Mouse (Mus musculus) midbrain, embryonic 15.5 days (tissue): ENCODE data around the gene Rere. TPM values are rescaled to one million over a fixed set of nuclear protein-coding genes. Genes with fewer than 3 reads are reported as not detected.
"Not testable (repeated sequence)": the region's sequence is repeated elsewhere in the genome, so short reads cannot be mapped to it uniquely, and the experiment has no call there.

Experiments
- ATAC-seq: fragments of 200-750 bp; cut with Nextera tagmentation; replicated peaks from 2 replicates; pipeline ENCODE4 v1.8.0; 2017; ENCODE audit warnings: moderate TSS enrichment
- H3K27ac ChIP-seq: fragments of 300-500 bp; sonication (generic); 2 replicates; pipeline ENCODE4 v1.5.1; 2015; ENCODE audit warnings: mild to moderate bottlenecking, inconsistent platforms
- H3K27me3 ChIP-seq: fragments of 300-500 bp; sonication (generic); replicated peaks from 2 replicates; pipeline ENCODE4 v1.6.1; 2015; ENCODE audit warnings: inconsistent platforms
- H3K36me3 ChIP-seq: fragments of 300-500 bp; sonication (generic); replicated peaks from 2 replicates; pipeline ENCODE4 v1.6.1; 2015; ENCODE audit warnings: inconsistent platforms
- H3K4me1 ChIP-seq: fragments of 300-500 bp; sonication (generic); 2 replicates; pipeline ENCODE4 v1.6.1; 2015; ENCODE audit warnings: inconsistent platforms
- H3K4me2 ChIP-seq: fragments of 300-500 bp; sonication (generic); 2 replicates; pipeline ENCODE4 v1.6.1; 2015; ENCODE audit warnings: inconsistent platforms, mild to moderate bottlenecking, moderate library complexity
- H3K4me3 ChIP-seq: fragments of 300-500 bp; sonication (generic); 2 replicates; pipeline ENCODE4 v1.5.1; 2015; ENCODE audit warnings: mild to moderate bottlenecking, inconsistent platforms
- H3K9ac ChIP-seq: fragments of 300-500 bp; sonication (generic); 2 replicates; pipeline ENCODE4 v1.6.1; 2015; ENCODE audit warnings: mild to moderate bottlenecking, inconsistent platforms
- H3K9me3 ChIP-seq: fragments of 300-500 bp; sonication (generic); 2 replicates; pipeline ENCODE4 v1.6.1; 2016; ENCODE audit warnings: inconsistent platforms
- WGBS: fragments of 180-500 bp; shearing (Covaris S2); methylation state at CpG from one replicate; pipeline ENCODE4 v1.1.7; 2015; ENCODE audit warnings: mixed read lengths; 5-methylcytosine and 5-hydroxymethylcytosine counted together
- polyA plus RNA-seq: library from polyadenylated mRNA; unstranded; fragments of >200 nt; fragmentation: Nextera tagmentation; extraction: Ambion mirVana; gene quantifications from 2 replicates; pipeline ENCODE4 v1.2.1, GENCODE M21; 2015

The Rere gene
- polyA plus RNA-seq, 1 experiment from 2014 or later, result 37.4 TPM

DNA sequence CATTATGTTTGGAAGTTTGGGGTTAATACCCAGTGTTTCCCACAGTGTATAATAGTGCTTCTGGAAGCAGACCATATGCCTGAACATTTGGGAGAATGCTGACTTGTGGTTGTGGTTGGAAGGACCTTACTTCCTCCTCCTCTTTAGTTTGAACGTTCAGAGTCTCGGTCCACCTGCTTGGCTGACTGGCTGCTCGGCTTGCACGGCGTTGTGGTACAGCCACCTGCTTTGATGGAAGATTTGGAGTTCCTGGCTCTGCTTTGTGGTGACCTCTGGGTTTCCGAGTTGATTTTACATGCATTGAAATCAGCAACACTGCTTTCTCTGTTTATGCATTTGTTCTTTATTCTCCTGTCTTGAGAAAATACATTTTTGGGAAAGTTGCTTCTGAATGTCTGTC, 208.6 kb downstream of the Rere start:
- Histone ChIP-seq H3K27ac (no peak overlapping the region), H3K9ac (no peak overlapping the region), H3K36me3 (no peaks in the 10 kb centered on the region), H3K4me3 (no peak overlapping the region), H3K4me2 (no peak overlapping the region), H3K27me3 (no peaks in the 10 kb centered on the region), H3K4me1 (peaks cover 41% of the 10 kb centered on the region), H3K9me3 (no peaks in the 10 kb centered on the region)
- ATAC-seq, result no peak
- WGBS, result 91% methylated on average over 6 of the region's 6 CpGs

DNA sequence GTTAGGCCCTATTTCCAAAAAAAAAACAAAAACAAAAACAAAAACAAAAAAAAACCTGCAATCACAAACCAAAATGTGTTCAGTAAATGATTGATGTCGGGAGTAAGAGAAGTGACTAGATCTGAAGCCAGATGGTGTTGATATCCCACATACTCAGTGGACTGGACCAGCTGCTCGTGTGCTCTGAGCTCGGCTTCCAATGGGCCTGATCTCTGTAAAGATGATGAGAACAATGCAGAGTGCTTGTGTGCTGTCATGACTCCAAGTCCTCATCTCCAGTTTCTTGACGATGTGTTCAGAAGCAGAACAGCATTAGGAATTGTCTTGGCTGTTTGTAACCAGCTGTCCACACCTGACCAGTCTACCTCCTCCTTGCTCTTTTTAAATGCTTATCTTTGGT, 210.3 kb downstream of the Rere start:
- H3K9me3 ChIP-seq, result no peaks in the 10 kb centered on the region
- peaks cover 50% of the 10 kb centered on the region for H3K4me1 ChIP-seq
- no peak for ATAC-seq
- no peak overlapping the region for H3K27ac ChIP-seq
- H3K4me3 ChIP-seq, result no peak overlapping the region
- no peak overlapping the region for H3K4me2 ChIP-seq
- 64% methylated on average over 4 of the region's 4 CpGs for WGBS
- H3K36me3 ChIP-seq, result no peaks in the 10 kb centered on the region
- no peak overlapping the region for H3K9ac ChIP-seq
- no peaks in the 10 kb centered on the region for H3K27me3 ChIP-seq

DNA sequence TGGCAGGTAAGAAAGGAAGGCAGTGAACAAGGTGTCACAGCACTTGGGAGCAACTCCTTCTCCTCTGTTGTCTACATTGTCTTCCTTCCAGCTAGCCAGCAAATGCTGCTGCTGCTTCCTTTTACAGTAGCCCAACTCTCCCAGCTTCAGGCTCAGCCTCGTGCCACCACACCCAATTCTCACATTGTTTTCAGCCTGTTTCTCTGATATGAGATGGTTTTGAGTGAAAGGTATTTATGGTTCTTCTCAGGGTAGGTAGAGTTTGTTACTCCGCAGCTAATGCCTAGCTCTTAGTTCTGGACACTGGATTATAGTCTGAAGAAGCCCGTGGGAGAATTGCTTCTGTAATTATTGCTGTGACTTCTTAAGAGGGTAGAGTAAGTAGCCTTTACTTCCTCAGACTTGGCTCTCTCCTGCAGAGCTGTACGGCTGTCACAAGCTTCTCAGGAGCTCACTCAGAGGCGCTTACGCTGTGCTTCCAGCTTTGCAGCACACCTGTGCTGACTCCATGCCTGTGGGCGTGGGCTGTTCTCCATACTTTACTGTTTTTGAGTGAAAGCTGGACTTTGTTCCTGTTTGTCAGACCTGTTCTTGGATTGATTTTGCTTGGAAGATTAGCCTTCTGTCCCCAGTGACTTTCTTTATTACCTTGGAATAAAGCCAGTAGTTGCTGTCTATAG, 212.0 kb downstream of the Rere start:
- H3K9me3 ChIP-seq, result no peaks in the 10 kb centered on the region
- H3K9ac ChIP-seq, result no peak overlapping the region
- no peak for ATAC-seq
- no peaks in the 10 kb centered on the region for H3K27me3 ChIP-seq
- H3K27ac ChIP-seq, result no peak overlapping the region
- no peak overlapping the region for H3K4me2 ChIP-seq
- no peak overlapping the region for H3K4me3 ChIP-seq
- H3K36me3 ChIP-seq, result no peaks in the 10 kb centered on the region
- 88% methylated on average over 7 of the region's 7 CpGs for WGBS
- H3K4me1 ChIP-seq, result peaks cover 33% of the 10 kb centered on the region

- WGBS, result 91% methylated on average over 5 of the region's 5 CpGs
- not testable (repeated sequence) for ATAC-seq
Observed at GRCm38 (mm10) chr4:150493938-150494330, 212.5 kb downstream of the Rere start.

GRCm38 (mm10) chr4:150495568-150495967, 214.1 kb downstream of the Rere start:
- Histone ChIP-seq H3K4me1 (peaks cover 18% of the 10 kb centered on the region), H3K36me3 (no peaks in the 10 kb centered on the region), H3K9ac (no peak overlapping the region), H3K27me3 (no peaks in the 10 kb centered on the region), H3K9me3 (no peaks in the 10 kb centered on the region), H3K4me2 (no peak overlapping the region), H3K4me3 (no peak overlapping the region), H3K27ac (peak overlapping the region; percentile 43; the same call in 1 of the 2 replicates)
- 0 out of 2 replicates have a peak, but pooled peaks have one; percentile 39 for ATAC-seq
- WGBS, result 16% methylated on average over 2 of the region's 2 CpGs

More at GRCm38 (mm10) chr4:150493938-150494330, 212.5 kb downstream of the Rere start:
- H3K4me2 ChIP-seq, H3K9ac ChIP-seq, H3K27ac ChIP-seq, H3K4me3 ChIP-seq, H3K9me3 ChIP-seq, H3K27me3 ChIP-seq, H3K36me3 ChIP-seq: not testable (repeated sequence)
- H3K4me1 ChIP-seq, result peaks cover 28% of the 10 kb centered on the region

DNA sequence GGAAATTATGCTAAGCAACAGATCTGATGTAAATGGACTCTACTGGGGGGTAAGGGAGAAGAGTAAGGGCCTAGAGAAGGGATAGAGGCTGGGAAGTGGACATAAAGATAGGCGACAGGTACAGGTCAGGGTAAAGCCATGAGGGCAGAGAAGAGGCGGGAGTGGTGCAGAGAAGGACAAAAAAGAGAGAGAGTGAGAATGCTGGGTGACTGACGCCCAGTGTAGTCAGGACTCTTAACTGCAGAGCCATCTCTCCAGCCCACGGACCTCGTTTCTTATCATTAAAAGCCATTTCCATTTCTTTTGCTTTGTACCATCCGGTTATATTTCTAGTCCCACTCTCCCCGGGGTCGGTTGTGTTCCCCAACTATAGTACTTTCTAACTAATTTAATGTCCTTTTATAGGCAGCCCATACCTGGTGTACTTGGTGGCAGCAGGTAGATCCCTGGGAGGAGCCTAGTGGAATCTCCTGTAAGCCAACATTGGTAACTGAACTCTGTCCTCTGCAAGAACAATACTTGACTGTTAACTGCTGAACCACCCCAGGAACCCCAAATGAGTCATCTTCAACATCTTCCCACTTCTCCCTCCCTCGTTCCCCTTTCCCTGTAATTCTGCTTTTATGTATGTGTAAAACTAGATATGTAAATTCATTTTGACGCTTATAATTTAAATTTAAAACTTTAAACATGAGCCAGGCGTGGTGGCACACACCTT, 223.0 kb downstream of the Rere start:
- no peak overlapping the region for H3K4me3 ChIP-seq
- H3K9me3 ChIP-seq, result no peaks in the 10 kb centered on the region
- no peaks in the 10 kb centered on the region for H3K4me1 ChIP-seq
- ATAC-seq, result no peak
- no peak overlapping the region for H3K9ac ChIP-seq
- no peak overlapping the region for H3K27ac ChIP-seq
- 95% methylated on average over 11 of the region's 11 CpGs for WGBS
- 0 out of 2 replicates have a peak, but pooled peaks cover 5% of the 10 kb centered on the region for H3K36me3 ChIP-seq
- H3K27me3 ChIP-seq, result no peaks in the 10 kb centered on the region
- H3K4me2 ChIP-seq, result no peak overlapping the region

DNA sequence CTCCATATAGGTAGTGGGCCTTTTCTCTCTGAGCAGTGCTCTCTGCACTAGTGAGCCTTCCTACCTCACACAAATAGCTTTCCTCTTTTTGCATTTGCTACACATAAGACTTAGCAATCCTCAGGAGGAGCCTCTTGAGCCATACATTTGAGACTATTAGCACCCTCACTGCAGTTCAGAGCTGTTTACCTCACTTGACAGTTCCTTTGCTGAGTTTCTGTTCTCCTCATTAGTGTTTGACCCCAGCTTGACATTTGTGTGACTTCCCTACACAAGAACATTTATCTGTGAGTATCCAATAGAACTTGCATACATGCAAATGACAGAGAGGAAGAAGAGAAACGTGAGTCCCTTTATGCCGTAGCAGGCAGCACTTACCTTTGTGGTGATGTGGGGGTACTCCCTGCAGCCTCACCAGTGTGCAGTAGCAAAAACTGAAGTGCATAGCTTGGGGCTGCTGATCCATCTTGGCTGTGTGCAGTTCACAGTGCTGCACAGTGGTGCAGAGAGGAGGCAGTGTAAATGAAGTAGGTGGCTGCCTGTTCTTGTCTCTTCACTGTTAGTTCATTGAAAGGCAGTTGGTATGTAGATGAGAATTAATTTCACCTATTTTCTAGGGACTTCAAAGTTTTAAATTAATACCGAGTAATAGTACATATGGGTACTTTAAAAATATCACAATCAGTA, 227.7 kb downstream of the Rere start:
- 80% methylated on average over 3 of the region's 3 CpGs for WGBS
- Histone ChIP-seq H3K27ac (no peak overlapping the region), H3K4me2 (no peak overlapping the region), H3K27me3 (no peaks in the 10 kb centered on the region), H3K4me3 (no peak overlapping the region), H3K4me1 (no peaks in the 10 kb centered on the region), H3K36me3 (peaks cover 15% of the 10 kb centered on the region; the same call in 1 of the 2 replicates), H3K9me3 (no peaks in the 10 kb centered on the region), H3K9ac (no peak overlapping the region)
- no peak for ATAC-seq

- no peak overlapping the region for H3K27ac ChIP-seq
- H3K9ac ChIP-seq, result no peak overlapping the region
- peaks cover 15% of the 10 kb centered on the region; the same call in 1 of the 2 replicates for H3K36me3 ChIP-seq
- H3K4me1 ChIP-seq, result no peaks in the 10 kb centered on the region
- no peak overlapping the region for H3K4me3 ChIP-seq
- no peak overlapping the region for H3K4me2 ChIP-seq
- ATAC-seq, result no peak
- 93% methylated on average over 2 of the region's 2 CpGs for WGBS
- no peaks in the 10 kb centered on the region for H3K9me3 ChIP-seq
- no peaks in the 10 kb centered on the region for H3K27me3 ChIP-seq
Observed at GRCm38 (mm10) chr4:150510036-150510435, 228.6 kb downstream of the Rere start.

GRCm38 (mm10) chr4:150513387-150513786, 231.9 kb downstream of the Rere start:
- H3K36me3 ChIP-seq, result peaks cover 15% of the 10 kb centered on the region; the same call in 1 of the 2 replicates
- H3K4me1 ChIP-seq, H3K9me3 ChIP-seq, H3K27ac ChIP-seq, H3K27me3 ChIP-seq, H3K4me2 ChIP-seq, H3K4me3 ChIP-seq, H3K9ac ChIP-seq, ATAC-seq: not testable (repeated sequence)
- 98% methylated on average over 4 of the region's 6 CpGs for WGBS

GRCm38 (mm10) chr4:150516201-150516600, 234.8 kb downstream of the Rere start:
- no peak overlapping the region for H3K9ac ChIP-seq
- peaks cover 9% of the 10 kb centered on the region; the same call in 1 of the 2 replicates for H3K4me1 ChIP-seq
- peaks cover 3% of the 10 kb centered on the region; the same call in 1 of the 2 replicates for H3K36me3 ChIP-seq
- 60% methylated on average over 2 of the region's 2 CpGs for WGBS
- H3K27me3 ChIP-seq, result no peaks in the 10 kb centered on the region
- H3K27ac ChIP-seq, result peak overlapping the region; percentile 33; the same call in 1 of the 2 replicates
- no peaks in the 10 kb centered on the region for H3K9me3 ChIP-seq
- H3K4me3 ChIP-seq, result no peak overlapping the region
- no peak for ATAC-seq
- no peak overlapping the region for H3K4me2 ChIP-seq

GRCm38 (mm10) chr4:150517381-150517780, 235.9 kb downstream of the Rere start:
- WGBS, result 31% methylated on average over 4 of the region's 4 CpGs
- Histone ChIP-seq H3K9ac (no peak overlapping the region), H3K9me3 (no peaks in the 10 kb centered on the region), H3K27me3 (no peaks in the 10 kb centered on the region), H3K27ac (peak overlapping the region; percentile 33), H3K36me3 (no peaks in the 10 kb centered on the region), H3K4me1 (peaks cover 11% of the 10 kb centered on the region; the same call in 1 of the 2 replicates), H3K4me2 (no peak overlapping the region), H3K4me3 (no peak overlapping the region)
- ATAC-seq, result no peak

DNA sequence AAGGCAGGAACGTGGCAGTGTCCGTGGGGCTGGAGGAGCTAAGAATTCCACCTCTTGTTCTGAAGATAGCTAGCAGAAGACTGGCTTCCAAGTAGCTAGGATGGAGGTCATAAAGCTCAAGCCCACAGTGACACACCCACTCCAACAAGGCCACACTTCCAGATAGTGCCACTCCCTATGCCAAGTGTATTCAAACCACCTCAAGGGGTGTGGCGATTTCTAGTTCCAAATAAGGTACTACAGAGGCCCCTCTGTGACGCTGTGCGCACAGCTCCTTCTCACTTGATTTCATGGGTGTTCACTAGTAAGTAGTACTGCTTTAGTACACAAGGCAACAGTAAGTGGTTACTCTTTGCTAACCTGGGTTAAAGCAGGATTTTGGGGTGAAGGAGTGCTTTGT, 237.4 kb downstream of the Rere start:
- H3K4me2 ChIP-seq, result no peak overlapping the region
- no peak overlapping the region for H3K27ac ChIP-seq
- no peaks in the 10 kb centered on the region for H3K36me3 ChIP-seq
- peaks cover 13% of the 10 kb centered on the region; the same call in 1 of the 2 replicates for H3K4me1 ChIP-seq
- WGBS, result 97% methylated on average over 5 of the region's 5 CpGs
- ATAC-seq, result no peak
- H3K4me3 ChIP-seq, result no peak overlapping the region
- no peaks in the 10 kb centered on the region for H3K9me3 ChIP-seq
- no peaks in the 10 kb centered on the region for H3K27me3 ChIP-seq
- no peak overlapping the region for H3K9ac ChIP-seq
